Mouse (Mus musculus) brain, embryonic 18.5 days (tissue): ENCODE results near the gene Dnajb3.

Experiments
- DNase-seq: peaks from one replicate; pipeline ENCODE4 v3.0.0-alpha.2; 2012; ENCODE audit warnings: low read depth, low spot score

Gene Dnajb3

DNA sequence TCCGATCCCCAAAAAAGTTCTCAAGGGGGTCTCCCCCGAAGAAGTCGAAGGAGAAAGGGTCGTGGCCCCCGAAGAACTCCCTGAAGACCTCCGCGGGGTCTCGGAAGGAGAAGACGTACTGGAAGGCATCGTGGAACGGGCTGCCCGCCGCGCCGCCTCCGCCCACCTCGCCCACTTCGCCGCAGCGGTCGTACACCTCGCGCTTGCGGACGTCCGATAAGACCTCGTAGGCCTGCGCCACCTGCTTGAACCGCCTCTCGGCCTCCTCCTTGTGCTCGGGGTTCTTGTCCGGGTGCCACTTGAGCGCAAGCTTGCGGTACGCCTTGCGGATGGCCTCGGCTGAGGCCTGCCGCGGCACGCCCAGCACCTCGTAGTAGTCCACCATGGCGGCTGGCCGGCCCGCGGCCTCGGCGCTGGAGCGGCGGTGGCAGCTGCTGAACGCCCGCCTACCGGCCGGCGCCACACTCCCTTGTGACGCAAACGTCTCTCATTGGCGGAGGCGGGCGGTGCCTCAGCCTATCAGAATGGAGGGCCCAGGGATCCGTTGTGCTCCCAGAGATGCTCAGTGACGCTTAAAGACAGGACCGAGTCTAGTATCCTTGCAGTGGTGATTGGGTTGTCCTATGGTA lies at the start of gene Dnajb3:
Gene Dnajb3, minus strand, starts transcription at position 489 of the 629 bp plus-strand sequence.
- DNase-seq: peak; percentile 79

DNA sequence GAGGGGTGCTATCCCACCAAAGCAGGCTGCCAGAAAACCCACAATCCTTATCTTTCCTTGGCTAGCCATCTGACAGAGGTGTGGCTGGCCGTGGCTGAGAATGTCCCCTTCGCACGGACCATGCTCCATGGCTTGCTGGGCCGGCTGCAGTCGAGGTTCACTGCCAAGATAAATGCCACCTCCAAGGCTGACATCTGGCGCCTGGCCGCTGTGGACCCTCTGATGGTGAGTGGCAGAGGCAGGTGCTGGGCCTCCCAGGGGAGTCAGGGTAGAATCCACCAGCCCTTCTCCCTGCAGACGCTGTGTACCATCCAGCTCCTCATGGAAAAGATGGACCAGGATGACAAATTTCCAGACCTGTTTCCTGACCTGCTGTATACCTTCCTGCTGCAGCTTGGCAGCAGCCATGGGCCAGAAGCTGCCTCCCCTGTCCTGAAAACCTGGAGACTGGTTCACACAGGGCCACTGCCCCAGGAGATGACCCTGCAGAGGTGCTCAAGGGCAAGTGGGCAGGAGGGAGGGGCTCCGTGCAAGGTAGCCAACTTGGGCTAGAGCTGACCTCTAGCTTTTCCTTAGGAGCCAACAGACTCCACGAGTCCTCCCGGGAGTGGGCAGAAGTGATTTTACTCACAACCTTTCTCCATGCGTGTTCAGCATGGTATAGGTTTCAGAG lies 49.3 kb upstream of the Dnajb3 start:
- DNase-seq: no peak

DNA sequence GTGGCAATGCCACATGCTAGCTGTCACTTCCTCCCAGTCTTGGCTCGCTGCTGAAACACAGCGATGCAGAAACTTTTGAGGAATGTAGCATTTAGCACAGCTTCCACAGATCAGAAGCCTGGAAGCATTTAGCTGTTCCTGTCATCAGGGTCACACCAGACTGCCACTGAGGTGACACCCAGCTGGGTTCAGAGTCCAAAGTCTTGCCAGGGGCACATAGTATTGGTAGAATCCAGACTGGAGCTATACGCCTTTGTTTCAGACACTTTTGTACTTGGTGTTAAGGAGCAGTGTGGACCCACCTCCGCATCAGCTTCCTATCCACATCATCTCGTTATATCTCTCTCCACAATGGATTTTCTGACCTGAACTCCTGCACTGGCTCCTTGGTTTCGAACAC lies 48.0 kb upstream of the Dnajb3 start:
- no peak for DNase-seq

DNA sequence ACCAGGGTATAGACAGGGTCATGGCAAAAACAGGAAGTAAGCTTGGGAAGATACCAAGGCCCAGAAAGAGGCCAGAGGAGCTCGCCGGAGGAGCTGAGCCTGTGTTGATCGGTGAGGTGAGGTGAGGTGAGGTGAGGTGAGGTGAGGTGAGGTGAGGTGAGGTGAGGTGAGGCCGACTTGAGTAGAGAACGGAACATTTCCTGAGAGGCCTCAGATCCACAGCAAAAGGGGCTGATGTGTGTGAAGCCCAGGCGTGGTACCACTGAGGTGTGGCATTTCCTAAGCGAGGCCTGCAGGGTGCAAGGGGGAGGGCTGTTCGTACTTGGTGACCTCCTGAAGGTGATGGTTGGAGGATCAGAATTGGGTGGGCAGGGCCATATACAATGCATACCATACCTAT lies 47.5 kb upstream of the Dnajb3 start:
- DNase-seq: no peak

DNA sequence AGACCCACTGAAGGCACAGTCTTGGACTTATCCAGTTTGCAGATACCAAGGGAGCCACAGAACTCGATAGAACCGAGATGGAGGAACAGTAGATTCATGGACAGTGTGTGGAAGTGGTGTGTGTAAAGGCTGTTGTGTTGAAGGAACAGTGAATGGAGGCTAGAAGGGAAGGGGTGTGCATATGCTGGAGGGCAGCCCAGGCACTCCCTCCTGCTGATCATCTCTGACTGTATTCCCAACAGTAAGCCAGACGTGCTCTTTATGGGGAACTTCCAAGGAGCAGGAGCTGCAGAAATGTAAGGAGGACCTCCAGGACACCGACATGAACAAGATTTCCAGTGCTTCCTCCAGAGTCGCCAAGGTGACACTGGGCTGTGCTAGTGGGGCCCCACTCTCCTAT lies 44.4 kb upstream of the Dnajb3 start:
- DNase-seq: no peak

DNA sequence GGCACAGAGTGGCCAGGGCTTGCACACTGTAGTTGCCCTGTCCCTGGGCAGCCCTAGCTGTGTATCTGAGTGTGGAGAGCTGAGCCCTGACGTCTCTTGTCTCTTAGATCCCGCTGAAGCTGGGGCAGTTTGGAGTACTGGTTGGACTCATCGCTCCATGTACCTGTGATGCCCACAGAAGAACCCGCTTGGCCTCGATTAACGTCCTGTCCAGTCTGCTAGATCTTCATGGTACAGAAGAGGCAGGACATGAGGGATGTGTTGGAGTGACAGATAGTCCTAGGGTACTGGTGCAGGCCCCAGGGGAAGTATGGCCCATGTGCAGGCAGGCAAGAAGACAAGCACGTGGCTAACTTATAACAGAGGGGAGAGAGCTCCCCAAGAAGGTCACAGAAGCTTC lies 44.0 kb upstream of the Dnajb3 start:
- no peak for DNase-seq

DNA sequence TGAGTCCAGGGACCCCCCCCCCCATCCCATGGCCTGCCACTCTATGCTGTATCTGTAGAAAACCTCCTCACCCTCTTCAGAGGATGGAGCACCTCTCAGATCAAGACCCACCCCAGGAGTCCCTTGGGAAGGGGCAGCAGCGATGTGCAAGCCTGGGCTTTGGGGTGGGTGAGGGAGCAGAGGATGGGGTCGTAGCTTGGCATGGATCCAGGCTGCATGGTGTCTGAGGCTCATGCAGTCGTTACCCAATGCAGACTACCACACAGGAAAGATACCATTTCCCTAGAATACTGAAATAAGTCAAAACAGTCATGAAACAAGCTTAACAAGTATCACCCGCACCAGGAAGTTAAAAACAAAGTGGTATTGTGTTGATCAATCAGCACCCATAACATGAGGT lies 43.1 kb upstream of the Dnajb3 start:
- no peak for DNase-seq

DNA sequence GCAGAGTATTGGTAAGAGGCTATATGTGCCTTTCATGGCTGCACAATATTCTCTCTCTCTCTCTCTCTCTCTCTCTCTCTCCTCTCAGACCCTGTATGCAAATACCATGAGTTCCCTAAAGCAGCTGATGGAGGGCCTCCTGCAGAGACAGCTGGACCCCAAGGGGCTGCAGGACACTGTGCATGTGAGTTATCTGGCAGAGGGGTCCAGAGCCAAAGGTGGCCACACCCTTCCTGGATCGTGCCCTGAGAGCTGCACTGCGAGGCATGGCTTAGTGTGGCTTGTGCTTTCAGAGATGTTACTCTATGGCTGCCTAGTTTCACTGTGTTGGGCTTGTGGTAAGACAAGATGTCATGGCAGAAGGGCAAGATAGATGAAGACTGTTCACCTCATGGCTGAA lies 42.1 kb upstream of the Dnajb3 start:
- DNase-seq: no peak

DNA sequence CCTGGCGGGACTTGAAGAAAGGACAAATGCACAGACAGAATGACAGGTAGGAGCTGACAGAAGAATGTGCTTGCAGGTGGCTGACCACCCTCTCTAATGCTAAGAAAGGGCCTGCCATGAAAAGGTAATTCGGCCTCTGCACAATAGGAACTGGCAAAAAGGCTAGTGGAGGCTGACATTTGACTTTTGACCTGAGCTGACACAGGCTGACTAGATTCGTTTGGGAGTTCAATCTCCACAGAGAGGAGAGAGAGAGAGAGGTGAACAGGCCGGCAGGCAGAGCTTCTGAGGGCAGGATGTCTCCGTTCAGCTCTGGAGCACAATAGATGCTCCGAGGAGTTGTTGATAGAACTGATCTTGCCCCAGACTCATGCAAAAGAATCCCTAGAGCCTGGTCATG lies 40.8 kb upstream of the Dnajb3 start:
- DNase-seq: no peak

DNA sequence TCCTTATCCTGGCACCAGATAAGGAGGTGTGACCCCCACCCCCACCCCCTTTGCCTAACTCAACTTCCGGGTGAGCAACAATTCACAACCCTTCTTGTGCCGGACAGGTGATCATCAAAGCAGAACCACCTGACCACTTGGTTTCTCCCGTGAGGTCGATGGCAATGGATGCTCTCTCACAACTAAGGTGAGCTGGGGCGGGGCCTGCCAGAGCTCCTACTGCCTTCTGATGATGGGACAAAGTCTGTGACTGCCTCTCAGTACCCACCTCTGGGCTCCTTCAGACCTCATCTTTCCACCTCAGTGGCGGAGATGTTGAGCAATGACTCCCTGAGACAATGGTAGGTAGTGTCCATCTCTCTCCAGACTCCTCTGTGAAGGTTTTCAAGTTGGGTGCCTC lies 40.3 kb upstream of the Dnajb3 start:
- no peak for DNase-seq

DNA sequence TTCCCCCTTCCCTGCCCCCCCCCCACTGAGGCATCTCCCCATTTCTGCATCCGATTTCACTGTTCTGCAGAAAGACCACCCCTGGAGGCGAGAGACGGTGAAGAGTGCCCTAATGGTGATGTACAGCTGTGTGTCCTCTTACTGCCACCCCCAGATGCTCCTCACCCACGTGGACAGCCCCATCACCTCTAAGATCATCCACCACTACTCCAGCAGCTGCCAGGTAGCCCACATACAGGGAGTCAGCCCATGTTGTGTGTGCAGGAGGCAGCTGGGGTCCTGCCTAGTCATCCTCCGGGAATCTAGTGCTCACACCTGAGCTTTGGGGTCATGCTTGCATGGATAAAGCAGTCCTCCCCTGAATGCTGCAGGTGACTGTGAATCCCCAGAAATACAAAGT lies 38.3 kb upstream of the Dnajb3 start:
- no peak for DNase-seq

DNA sequence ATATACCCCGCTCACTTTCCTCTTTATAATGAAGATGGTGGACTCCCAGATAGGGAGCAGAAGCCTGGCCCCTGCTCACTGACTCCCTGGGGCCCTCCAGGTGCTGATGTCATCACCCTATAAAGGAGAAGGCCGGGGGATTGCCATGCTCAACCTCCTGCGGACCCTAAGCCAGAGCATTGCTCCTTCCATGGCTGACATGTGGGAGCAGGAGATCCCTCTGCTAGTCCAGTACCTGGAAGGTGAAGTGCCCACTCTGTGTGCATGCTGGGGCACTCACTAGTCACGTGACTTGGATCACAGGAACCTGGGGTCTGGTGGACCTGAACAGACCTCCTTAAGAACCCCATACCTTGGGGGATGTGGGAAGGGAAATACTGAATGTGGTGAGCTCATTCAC lies 35.0 kb upstream of the Dnajb3 start:
- no peak for DNase-seq

DNA sequence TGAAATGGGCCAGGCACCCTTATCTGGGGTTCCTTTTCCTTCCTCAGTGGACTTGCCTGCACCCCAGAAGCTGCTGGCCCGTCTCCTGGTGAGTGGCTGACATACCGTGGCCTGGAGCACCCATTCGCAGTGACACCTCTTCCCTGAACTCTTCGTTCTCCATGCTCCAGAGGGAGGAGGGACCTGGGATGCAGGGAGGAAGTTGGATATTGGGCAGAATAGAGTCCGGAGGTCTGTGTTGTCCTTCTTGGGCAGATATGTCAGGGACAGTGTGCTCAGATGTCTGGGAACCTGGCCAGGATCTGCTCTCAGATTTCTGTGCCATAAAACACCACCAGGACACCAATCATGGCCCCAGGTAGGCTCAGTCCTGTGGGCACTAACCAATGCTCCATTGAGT lies 34.5 kb upstream of the Dnajb3 start:
- no peak for DNase-seq

DNA sequence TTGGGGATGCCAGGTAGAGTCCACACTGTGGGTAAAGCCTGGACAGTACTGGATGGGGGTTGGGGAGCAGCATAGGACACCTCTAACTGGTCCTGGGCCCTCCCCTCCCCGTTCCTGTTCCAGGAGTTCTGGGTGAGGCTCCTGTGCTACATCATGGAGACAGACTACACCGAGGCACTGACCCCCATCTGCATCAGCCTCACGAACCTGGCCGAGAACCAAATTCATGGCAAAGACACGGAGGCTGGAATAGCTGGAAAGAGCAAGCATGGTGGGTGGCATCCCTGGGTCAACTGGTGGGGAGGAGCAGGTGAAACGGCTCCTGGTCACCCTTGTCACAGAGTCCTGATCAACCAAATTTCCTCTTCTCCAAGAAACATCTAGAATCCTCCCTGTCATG lies 33.2 kb upstream of the Dnajb3 start:
- DNase-seq: no peak

DNA sequence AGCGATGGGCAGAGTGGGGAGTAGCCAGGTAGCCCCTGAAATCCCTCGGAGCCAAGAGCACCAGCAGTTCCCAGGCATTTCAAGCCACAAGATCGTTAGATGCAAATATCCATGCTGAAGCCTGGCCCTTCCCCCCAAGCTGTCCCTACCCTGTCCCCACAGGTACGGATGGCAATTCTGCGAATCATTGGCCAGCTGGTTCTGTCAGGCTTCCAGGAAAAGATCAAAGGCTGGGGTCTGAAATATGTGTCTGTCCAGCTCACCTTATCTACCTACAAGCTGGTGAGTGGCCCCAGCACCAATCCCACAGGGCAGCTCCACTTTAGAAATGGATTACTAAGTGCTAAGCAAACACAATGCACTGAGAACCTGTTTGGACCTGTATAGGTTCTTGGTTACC lies 31.7 kb upstream of the Dnajb3 start:
- no peak for DNase-seq

DNA sequence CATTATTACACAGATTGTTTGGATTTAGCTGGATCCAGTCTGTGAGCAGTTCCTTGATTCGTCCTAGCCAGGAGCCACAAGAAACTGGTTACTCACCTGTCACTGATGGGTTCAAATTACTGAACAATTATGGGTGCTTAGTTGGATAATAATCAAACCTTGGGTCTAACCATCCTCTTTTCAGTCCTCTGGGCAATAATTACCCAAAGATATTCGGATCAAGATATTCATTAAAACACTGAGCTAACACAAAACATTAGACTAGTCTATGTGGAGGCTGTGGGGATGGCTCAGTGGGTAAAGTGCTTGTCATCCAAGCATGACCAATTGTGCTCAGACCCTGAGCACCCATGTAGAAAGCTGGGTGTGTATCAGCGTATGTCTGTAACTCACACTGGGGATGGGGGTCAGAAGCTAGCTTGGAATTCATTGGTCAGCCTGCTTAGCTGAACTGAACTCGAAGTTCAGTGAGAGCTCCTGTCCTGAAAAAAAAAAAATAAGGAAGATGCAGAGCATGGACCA lies 30.4 kb upstream of the Dnajb3 start:
- DNase-seq: no peak

DNA sequence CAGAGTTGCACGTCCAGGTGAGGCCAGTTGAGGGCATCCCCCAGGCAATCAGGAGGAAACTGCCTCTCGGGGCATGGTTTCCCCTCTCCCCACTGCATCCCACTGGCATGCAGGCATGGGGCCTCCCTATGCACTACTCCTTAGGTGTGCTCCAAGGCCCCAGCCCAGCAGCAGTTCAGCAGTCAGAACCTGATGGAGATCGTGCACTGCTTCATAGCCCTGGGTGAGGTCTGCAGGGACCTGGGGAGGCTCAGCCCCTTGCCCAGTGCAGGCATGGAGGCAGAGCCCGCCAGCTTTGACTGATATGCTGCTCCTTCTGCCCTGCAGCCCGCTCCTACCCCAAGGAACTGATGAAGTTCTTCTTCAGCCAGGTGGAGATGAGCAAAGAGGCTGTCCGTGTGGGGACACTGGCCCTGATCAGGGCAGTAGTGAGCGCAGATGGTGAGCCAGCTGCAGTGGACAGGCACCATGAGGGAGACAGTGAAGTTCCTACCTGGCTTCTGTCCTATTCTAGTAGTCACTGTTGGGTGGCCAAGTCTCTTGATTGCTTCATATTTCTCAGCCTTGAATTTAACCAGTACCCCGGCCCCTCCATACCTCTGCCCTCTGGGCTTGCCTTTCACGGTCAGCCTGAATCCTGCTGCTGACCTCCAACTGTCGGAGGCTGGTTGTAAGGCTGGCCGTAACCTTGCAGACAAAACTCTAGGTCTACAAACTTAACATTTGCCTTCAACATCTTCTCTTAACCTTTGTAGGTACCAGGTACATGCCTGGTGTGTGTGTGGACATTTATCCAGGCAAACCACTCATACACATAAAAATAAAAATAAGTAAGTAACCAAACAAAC lies 29.7 kb upstream of the Dnajb3 start:
- DNase-seq: no peak

DNA sequence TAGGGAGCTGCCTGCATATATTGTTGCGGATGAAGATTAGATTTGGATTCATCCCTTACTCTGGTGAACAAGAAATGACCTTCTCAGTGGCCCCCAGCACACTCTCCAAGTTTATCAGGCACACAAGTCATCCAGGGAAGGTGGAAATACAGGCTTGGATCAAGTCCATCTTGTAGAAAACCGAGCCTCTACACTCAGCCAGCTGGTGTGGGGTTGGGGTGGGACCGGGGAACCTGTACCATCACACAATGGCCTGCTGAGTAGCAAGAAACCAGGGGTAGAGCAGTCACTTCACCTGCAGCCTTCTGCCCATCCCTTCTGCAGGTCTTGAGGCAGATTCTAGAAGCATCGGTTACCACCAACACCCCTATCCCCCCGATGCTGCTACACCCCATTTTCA lies 29.1 kb upstream of the Dnajb3 start:
- no peak for DNase-seq

DNA sequence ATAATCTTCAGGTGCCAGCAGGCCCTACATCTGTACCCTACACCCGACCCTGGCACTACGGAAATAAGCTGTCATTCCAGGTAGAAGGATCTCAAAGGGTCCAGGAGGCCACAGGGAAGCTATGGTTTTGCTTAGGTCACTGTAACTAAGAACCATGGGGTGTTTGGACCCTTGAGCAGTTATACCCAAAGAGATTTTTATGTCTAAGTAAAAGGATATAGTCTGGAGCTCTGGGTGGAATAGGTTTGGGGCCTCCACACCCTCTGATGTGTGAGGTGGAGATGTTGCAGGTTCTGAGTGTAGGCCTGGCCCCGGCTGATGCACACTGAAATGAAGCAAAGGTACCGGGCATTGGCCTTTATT lies 28.6 kb upstream of the Dnajb3 start:
- no peak for DNase-seq

DNA sequence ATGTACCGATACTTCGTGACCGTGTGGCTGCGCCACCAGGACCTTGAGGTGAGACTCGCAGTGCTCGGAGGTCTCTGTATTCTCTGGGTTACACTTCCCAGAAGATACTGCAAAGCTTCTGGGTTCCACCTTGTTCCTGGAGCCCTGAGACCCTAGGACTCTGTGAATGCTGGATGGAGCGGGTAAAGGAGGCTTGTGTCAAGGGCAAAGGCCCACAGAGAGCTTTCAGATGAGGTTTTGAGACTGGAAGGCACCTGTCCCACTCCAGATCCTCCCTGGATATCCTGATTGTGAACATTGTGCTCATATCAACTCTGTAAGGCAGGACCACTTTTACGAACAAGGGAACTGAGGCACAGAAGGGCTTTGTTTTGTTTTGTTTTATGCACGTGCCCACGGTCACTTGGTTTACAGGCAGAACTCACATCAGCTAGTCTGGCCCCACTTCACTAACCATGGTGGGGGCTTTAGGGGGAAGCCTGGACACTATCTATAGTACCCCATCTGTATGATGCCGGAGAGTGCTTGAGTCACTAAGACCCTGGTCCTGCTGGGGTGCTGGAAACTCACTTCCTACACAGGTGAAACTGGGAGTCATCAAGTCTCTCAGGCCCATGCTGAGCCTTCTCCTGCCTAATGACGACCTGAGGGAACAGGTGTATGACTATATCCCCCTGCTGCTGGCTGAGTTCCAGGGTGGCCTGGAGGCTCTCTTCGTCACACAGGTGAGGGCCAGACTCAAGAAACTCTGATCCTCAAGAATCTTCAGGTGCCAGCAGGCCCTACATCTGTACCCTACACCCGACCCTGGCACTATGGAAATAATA lies 28.1 kb upstream of the Dnajb3 start:
- DNase-seq: no peak

DNA sequence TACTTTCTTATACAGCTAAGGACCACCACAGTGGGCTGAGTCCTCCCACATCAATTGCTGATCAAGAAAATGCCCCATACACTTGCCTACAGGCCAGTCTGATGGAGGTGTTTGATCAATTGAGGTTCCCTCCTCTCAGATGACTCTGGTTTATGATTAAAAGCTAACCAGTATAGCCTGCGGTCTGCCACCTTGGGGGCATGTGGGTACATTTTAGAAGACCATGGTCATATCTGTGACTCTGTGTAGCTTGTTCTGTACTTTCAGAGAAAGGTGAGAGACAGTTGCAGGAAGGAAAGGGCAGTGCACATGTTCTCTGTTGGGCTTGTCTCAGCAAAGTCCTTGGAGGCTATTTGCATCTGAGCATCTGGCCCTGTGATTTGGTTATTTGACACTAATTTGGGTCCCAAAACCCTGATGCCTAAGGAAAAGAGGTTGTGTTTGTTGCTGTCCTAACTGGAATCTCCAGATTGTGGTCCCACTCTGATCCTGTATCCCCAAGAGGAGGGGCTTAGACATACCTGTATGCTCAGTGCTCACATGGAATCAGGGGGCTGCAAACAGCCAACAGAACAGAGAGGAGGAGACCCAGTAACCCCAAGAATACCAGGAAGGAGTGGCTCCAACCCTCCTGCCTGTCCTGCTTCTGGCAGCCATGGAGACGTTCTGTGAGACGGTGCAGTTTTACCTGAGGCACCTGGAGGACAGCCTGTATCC lies 27.2 kb upstream of the Dnajb3 start:
- no peak for DNase-seq
